In genomic region chr10:94551511-94551910, GRCm38 (mm10) we compare ENCODE assay signal across 17 mouse cellular contexts.
DNase-seq lines count a peak whose midpoint lies in the region; ATAC-seq and TF ChIP-seq lines count a peak whose summit lies in the region.
"Had no signal": no experiment of that assay in that cellular context is flagged by ENCODE, and none has a peak within 500 bp of the region (broad histone marks: within the 10 kb centered on the region; RNA-seq: fewer than 3 reads in every experiment).

No protein-coding gene starts in this region.

- H3K4me2 ChIP-seq in lung, embryonic 16.5 days (ENCODE audit: low read depth, low read length) = 0 out of 2 replicates have a peak overlapping the region, but pooled peaks have one; percentile 16
- peak overlapping the region; percentile 40 for H3K4me2 ChIP-seq in intestine, embryonic 15.5 days (replicated peaks)
- no peak overlapping the region for H3K4me2 ChIP-seq in stomach, embryonic 16.5 days (ENCODE audit: low read depth, low read length)
- no peak overlapping the region for H3K4me2 ChIP-seq in kidney, embryonic 14.5 days (replicated peaks; ENCODE audit: low read depth, low read length)
- H3K4me2 ChIP-seq: hindbrain, embryonic 13.5 days; neural tube, embryonic 12.5 days had no signal

- H3K9me3 ChIP-seq in lung, embryonic 16.5 days (ENCODE audit: control insufficient read depth, low read length) = no peaks in the 10 kb centered on the region
- H3K9me3 ChIP-seq in intestine, embryonic 15.5 days = no peaks in the 10 kb centered on the region
- no peaks in the 10 kb centered on the region for H3K9me3 ChIP-seq in stomach, embryonic 16.5 days (replicated peaks; ENCODE audit: control insufficient read depth, low read length)
- no peaks in the 10 kb centered on the region for H3K9me3 ChIP-seq in kidney, embryonic 14.5 days (ENCODE audit: control insufficient read depth, low read length)
- H3K9me3 ChIP-seq: hindbrain, embryonic 13.5 days; neural tube, embryonic 12.5 days had no signal

- no peak for DNase-seq in heart, adult 2 months
- DNase-seq in heart, postnatal 4 days = no peak
- no peak for DNase-seq in lung, postnatal 14 days
- no peak for DNase-seq in frontal cortex, postnatal 14 days (ENCODE audit: low spot score in 2 of 2)
- DNase-seq: adrenal gland, adult 2 months; cerebellum, postnatal 10 days; embryo, embryonic 11 days; forebrain, postnatal 0 days; heart, postnatal 14 days; right cerebral cortex, adult 18-20 months had no signal

- H3K9ac ChIP-seq in heart, adult 2 months (ENCODE audit: low read depth, low read length) = 0 out of 2 replicates have a peak overlapping the region, but pooled peaks have one; percentile 6
- H3K9ac ChIP-seq in lung, embryonic 16.5 days (ENCODE audit: low read length) = no peak overlapping the region; the same call in 1 of the 2 replicates
- H3K9ac ChIP-seq in intestine, embryonic 15.5 days = no peak overlapping the region
- H3K9ac ChIP-seq in stomach, embryonic 16.5 days (ENCODE audit: low read length) = no peak overlapping the region
- H3K9ac ChIP-seq in kidney, embryonic 14.5 days (ENCODE audit: low read depth, low read length) = no peak overlapping the region
- H3K9ac ChIP-seq: forebrain, postnatal 0 days; hindbrain, embryonic 13.5 days; liver, embryonic 14.5 days; neural tube, embryonic 12.5 days had no signal

- peaks cover 19% of the 10 kb centered on the region for H3K4me1 ChIP-seq in heart, adult 2 months (ENCODE audit: control insufficient read depth, insufficient read depth, low read length)
- peaks cover 23% of the 10 kb centered on the region for H3K4me1 ChIP-seq in lung, embryonic 16.5 days (replicated peaks; ENCODE audit: control insufficient read depth, insufficient read depth, low read length)
- H3K4me1 ChIP-seq in intestine, embryonic 15.5 days (replicated peaks) = peaks cover 21% of the 10 kb centered on the region
- H3K4me1 ChIP-seq in stomach, embryonic 16.5 days (ENCODE audit: control insufficient read depth, insufficient read depth, low read length) = peaks cover 24% of the 10 kb centered on the region
- 0 out of 2 replicates have a peak, but pooled peaks cover 5% of the 10 kb centered on the region for H3K4me1 ChIP-seq in kidney, embryonic 14.5 days (ENCODE audit: control insufficient read depth, insufficient read depth, low read length)

- TF ChIP-seq CTCF in heart, adult 2 months (IDR thresholded peaks at IDR 0.05) = no peak

- H3K27ac ChIP-seq in heart, adult 2 months = peak overlapping the region; percentile 16; the same call in 1 of the 2 replicates
- H3K27ac ChIP-seq in lung, embryonic 16.5 days (ENCODE audit: low read length) = peak overlapping the region; percentile 77
- H3K27ac ChIP-seq in intestine, embryonic 15.5 days = peak overlapping the region; percentile 81; the same call in 1 of the 2 replicates
- H3K27ac ChIP-seq in stomach, embryonic 16.5 days (ENCODE audit: low read length) = 0 out of 2 replicates have a peak overlapping the region, but pooled peaks have one; percentile 0
- no peak overlapping the region for H3K27ac ChIP-seq in kidney, embryonic 14.5 days (ENCODE audit: low read depth, low read length)
- H3K27ac ChIP-seq: hindbrain, embryonic 13.5 days; liver, embryonic 14.5 days; neural tube, embryonic 12.5 days had no signal

- H3K79me2 ChIP-seq in heart, adult 2 months (replicated peaks; ENCODE audit: control insufficient read depth, insufficient read depth, low read length) = peaks cover 11% of the 10 kb centered on the region

- no peak overlapping the region for H3K4me3 ChIP-seq in heart, adult 2 months
- H3K4me3 ChIP-seq in lung, embryonic 16.5 days (ENCODE audit: low read length) = no peak overlapping the region
- H3K4me3 ChIP-seq in intestine, embryonic 15.5 days (replicated peaks) = no peak overlapping the region
- H3K4me3 ChIP-seq in stomach, embryonic 16.5 days (replicated peaks; ENCODE audit: low read length) = no peak overlapping the region
- no peak overlapping the region for H3K4me3 ChIP-seq in kidney, embryonic 14.5 days (ENCODE audit: low read length)
- H3K4me3 ChIP-seq: hindbrain, embryonic 13.5 days; neural tube, embryonic 12.5 days had no signal

- peaks cover 7% of the 10 kb centered on the region for H3K36me3 ChIP-seq in heart, adult 2 months (ENCODE audit: control insufficient read depth, insufficient read depth, low read length)
- no peaks in the 10 kb centered on the region for H3K36me3 ChIP-seq in lung, embryonic 16.5 days (ENCODE audit: control insufficient read depth, insufficient read depth, low read length)
- H3K36me3 ChIP-seq in intestine, embryonic 15.5 days = no peaks in the 10 kb centered on the region
- H3K36me3 ChIP-seq in stomach, embryonic 16.5 days (ENCODE audit: control insufficient read depth, insufficient read depth, low read length) = no peaks in the 10 kb centered on the region
- no peaks in the 10 kb centered on the region for H3K36me3 ChIP-seq in kidney, embryonic 14.5 days (ENCODE audit: control insufficient read depth, insufficient read depth, low read length)
- H3K36me3 ChIP-seq: hindbrain, embryonic 13.5 days; neural tube, embryonic 12.5 days had no signal

- no peak for TF ChIP-seq POLR2A in heart, adult 2 months (IDR thresholded peaks at IDR 0.05; ENCODE audit: insufficient read depth, low read depth, low read length)

- TF ChIP-seq EP300 in heart, adult 2 months (IDR thresholded peaks at IDR 0.05; ENCODE audit: insufficient read depth, low read depth, low read length) = no peak

- no peaks in the 10 kb centered on the region for H3K27me3 ChIP-seq in heart, adult 2 months (ENCODE audit: control insufficient read depth, insufficient read depth, low read length)
- H3K27me3 ChIP-seq in lung, embryonic 16.5 days (ENCODE audit: control insufficient read depth, insufficient read depth, low read depth, low read length) = no peaks in the 10 kb centered on the region
- no peaks in the 10 kb centered on the region for H3K27me3 ChIP-seq in intestine, embryonic 15.5 days (replicated peaks)
- H3K27me3 ChIP-seq in stomach, embryonic 16.5 days (ENCODE audit: control insufficient read depth, insufficient read depth, low read length) = no peaks in the 10 kb centered on the region
- no peaks in the 10 kb centered on the region for H3K27me3 ChIP-seq in kidney, embryonic 14.5 days (ENCODE audit: control insufficient read depth, insufficient read depth, low read length)
- H3K27me3 ChIP-seq: neural tube, embryonic 12.5 days had no signal

- intact Hi-C loops in heart, adult 2 months (cut with DNase I) = loop anchor here (5.0 kb wide), 1 partner anchor 51 kb away; no protein-coding TSS in a partner anchor

- 81% methylated on average over 6 of the region's 6 CpGs for WGBS in heart, adult 2 months
- WGBS in lung, embryonic 16.5 days = 77% methylated on average over 6 of the region's 6 CpGs
- WGBS in intestine, embryonic 15.5 days = 80% methylated on average over 6 of the region's 6 CpGs
- WGBS in stomach, embryonic 16.5 days = 80% methylated on average over 6 of the region's 6 CpGs
- WGBS in kidney, embryonic 14.5 days = 79% methylated on average over 6 of the region's 6 CpGs

- 0 out of 2 replicates have a peak, but pooled peaks have one; percentile 12 for ATAC-seq in lung, embryonic 16.5 days (ENCODE audit: low read depth)
- ATAC-seq in intestine, embryonic 15.5 days = 0 out of 2 replicates have a peak, but pooled peaks have one; percentile 13
- ATAC-seq in stomach, embryonic 16.5 days (ENCODE audit: insufficient read depth, low FRiP score) = no peak
- ATAC-seq in kidney, embryonic 14.5 days (ENCODE audit: low FRiP score, low TSS enrichment) = no peak
- ATAC-seq: forebrain, postnatal 0 days had no signal

Comparison
In these comparisons a context has a peak if more than half of its experiments do, and no peak if none do; other contexts are left out.
1. ATAC-seq: peak in lung, embryonic 16.5 days (single experiment) and intestine, embryonic 15.5 days (single experiment); none in stomach, embryonic 16.5 days (single experiment) and kidney, embryonic 14.5 days (single experiment).
2. H3K4me2 ChIP-seq: peak in lung, embryonic 16.5 days (single experiment) and intestine, embryonic 15.5 days (single experiment); none in stomach, embryonic 16.5 days (single experiment) and kidney, embryonic 14.5 days (single experiment).